Mouse (Mus musculus) Patski (cell line): ENCODE measurements at regions not wholly inside any gene's neighbourhood (a gene's known extent, or its start where the extent isn't known, plus 50 kb on each side); places are given as distances from the start of the nearest gene placed in this dataset.

ENCODE experiments used
- ATAC-seq: fragments of 100-300 bp; one replicate; pipeline ENCODE4 v1.8.0; 2021
- CTCF ChIA-PET: fragments of 350-600 bp; sonication (Branson Sonifier 250); formaldehyde crosslinking; loops from one replicate; lab custom pipeline; 2022; ENCODE audit warnings: inconsistent platforms; lab: Charles Lee
- POLR2A ChIA-PET: fragments of 350-600 bp; sonication (Branson Sonifier 250); formaldehyde crosslinking; loops from one replicate; lab custom pipeline; 2022; ENCODE audit warnings: antibody characterized with exemption, inconsistent platforms; lab: Charles Lee
- DNase-seq: peaks from one replicate; pipeline ENCODE4 v3.0.0-alpha.2; 2011; ENCODE audit warnings: low read depth, low spot score
- H3K27me3 ChIP-seq: fragments of 371-371 bp; one replicate; pipeline ENCODE4 v1.5.1; 2021
- CTCF ChIP-seq: fragments of 100-300 bp; IDR thresholded peaks from one replicate; pipeline ENCODE4 v1.5.1; 2021
- in situ Hi-C: fragments of 300-500 bp; cut with MboI; formaldehyde crosslinking; loops from 3 replicates; pipeline ENCODE4 v1.11.1; 2018; ENCODE audit warnings: low pct_unique_long_range_greater_than_20kb, mixed read lengths

- ATAC-seq (no peak), DNase-seq (no peak)
- ChIA-PET POLR2A (no interaction called here), CTCF (no interaction called here)
- peaks cover 34% of the 10 kb centered on the region for H3K27me3 ChIP-seq
- TF ChIP-seq CTCF: no peak
- in situ Hi-C loops: loop anchor here (10.0 kb wide), 1 partner anchor 302 kb away; no protein-coding TSS in a partner anchor
Measured at GRCm38 (mm10) chr3:83707278-83707677, 58.8 kb upstream of the Sfrp2 start.

- DNase-seq (no peak), ATAC-seq (no peak)
- CTCF ChIA-PET: interaction anchor here (1.6 to 1.8 kb wide), 3 partner anchors 8 to 9 kb away, joined by 3 to 6 read pairs (median 4); no protein-coding TSS in a partner anchor
- TF ChIP-seq CTCF: no peak
- POLR2A ChIA-PET: interaction anchor here (0.9 to 1.4 kb wide), 2 partner anchors 21 to 65 kb away, joined by 3 to 4 read pairs; no protein-coding TSS in a partner anchor
- in situ Hi-C loops: loop anchor here (10.0 kb wide), 1 partner anchor 304 kb away; no protein-coding TSS in a partner anchor
- H3K27me3 ChIP-seq: peaks cover 42% of the 10 kb centered on the region
Measured at GRCm38 (mm10) chr3:83708973-83709372, 57.1 kb upstream of the Sfrp2 start.

- CTCF ChIA-PET: interaction anchor here (0.7 to 1.8 kb wide), 4 partner anchors 8 to 37 kb away, joined by 3 to 6 read pairs (median 4); no protein-coding TSS in a partner anchor
- H3K27me3 ChIP-seq: peaks cover 39% of the 10 kb centered on the region
- DNase-seq: no peak
- in situ Hi-C loops: loop anchor here (10.0 kb wide), 1 partner anchor 305 kb away; no protein-coding TSS in a partner anchor
- ATAC-seq: no peak
- POLR2A ChIA-PET: interaction anchor here (0.9 to 1.4 kb wide), 2 partner anchors 22 to 64 kb away, joined by 3 to 4 read pairs; no protein-coding TSS in a partner anchor
- TF ChIP-seq CTCF: no peak
Measured at GRCm38 (mm10) chr3:83709531-83709930, 56.6 kb upstream of the Sfrp2 start.

GRCm38 (mm10) chr3:83710995-83711541, 55.1 kb upstream of the Sfrp2 start:
- no peak for TF ChIP-seq CTCF
- POLR2A ChIA-PET: no interaction called here
- in situ Hi-C loops: no loop called here
- ATAC-seq (no peak), DNase-seq (no peak)
- CTCF ChIA-PET: interaction anchor here (1.8 kb wide), 1 partner anchor 10 kb away, joined by 4 read pairs; no protein-coding TSS in a partner anchor
- peaks cover 36% of the 10 kb centered on the region for H3K27me3 ChIP-seq

GRCm38 (mm10) chr3:83712355-83712754, 53.8 kb upstream of the Sfrp2 start:
- TF ChIP-seq CTCF: no peak
- H3K27me3 ChIP-seq: peaks cover 45% of the 10 kb centered on the region
- in situ Hi-C loops: no loop called here
- ATAC-seq (no peak), DNase-seq (no peak)
- ChIA-PET POLR2A (no interaction called here), CTCF (interaction anchor here (1.1 kb wide), 1 partner anchor 408 kb away, joined by 3 read pairs; no protein-coding TSS in a partner anchor)

GRCm38 (mm10) chr3:83714572-83714971, 51.5 kb upstream of the Sfrp2 start:
- in situ Hi-C loops: no loop called here
- ChIA-PET CTCF (no interaction called here), POLR2A (interaction anchor here (0.9 kb wide), 1 partner anchor 9 kb away, joined by 3 read pairs; no protein-coding TSS in a partner anchor)
- ATAC-seq: no peak
- TF ChIP-seq CTCF: peak; percentile 66
- DNase-seq: no peak
- peaks cover 53% of the 10 kb centered on the region for H3K27me3 ChIP-seq
